Mouse (Mus musculus) embryonic facial prominence, embryonic 10.5 days (tissue): ENCODE measurements around the gene Ninj1. TPM values are rescaled to one million over a fixed set of nuclear protein-coding genes. Genes with fewer than 3 reads are reported as not detected.

Source experiments
- DNase-seq: peaks from one replicate; pipeline ENCODE4 v3.0.0-alpha.2; 2017; ENCODE audit warnings: low spot score
- H3K27ac ChIP-seq: fragments of 300-500 bp; sonication (generic); replicated peaks from 2 replicates; pipeline ENCODE4 v1.5.1; 2016; ENCODE audit warnings: mild to moderate bottlenecking
- H3K27me3 ChIP-seq: fragments of 300-500 bp; sonication (generic); replicated peaks from 2 replicates; pipeline ENCODE4 v1.6.1; 2016; ENCODE audit warnings: low read depth, mild to moderate bottlenecking; ENCODE audit not compliant: poor library complexity, severe bottlenecking
- H3K36me3 ChIP-seq: fragments of 300-500 bp; sonication (generic); replicated peaks from 2 replicates; pipeline ENCODE4 v1.6.1; 2016; ENCODE audit warnings: mild to moderate bottlenecking, moderate library complexity
- H3K4me1 ChIP-seq: fragments of 300-500 bp; sonication (generic); 2 replicates; pipeline ENCODE4 v1.6.1; 2016
- H3K4me3 ChIP-seq: fragments of 300-500 bp; sonication (generic); 2 replicates; pipeline ENCODE4 v1.5.1; 2016; ENCODE audit warnings: mild to moderate bottlenecking, moderate library complexity
- H3K9me3 ChIP-seq: fragments of 300-500 bp; sonication (generic); 2 replicates; pipeline ENCODE4 v1.6.1; 2016; ENCODE audit warnings: mild to moderate bottlenecking
- WGBS: fragments of 180-500 bp; shearing (Covaris S2); methylation state at CpG from one replicate; pipeline ENCODE4 v1.1.7; 2016; 5-methylcytosine and 5-hydroxymethylcytosine counted together
- polyA plus RNA-seq: library from polyadenylated mRNA; unstranded; fragments of >200 nt; fragmentation: Nextera tagmentation; extraction: Ambion mirVana; gene quantifications from 2 replicates; pipeline ENCODE4 v1.2.1, GENCODE M21; 2016

The Ninj1 gene
- polyA plus RNA-seq, 1 experiment from 2014 or later, result 28.0 TPM

GRCm38 (mm10) chr13:49190876-49191672 is 3.8 kb downstream of the Ninj1 start:
- 84% methylated on average over 7 of the region's 7 CpGs for WGBS
- H3K9me3 ChIP-seq, result no peaks in the 10 kb centered on the region
- DNase-seq, result no peak
- peaks cover 32% of the 10 kb centered on the region for H3K27me3 ChIP-seq
- H3K36me3 ChIP-seq, result peaks cover 8% of the 10 kb centered on the region
- peaks cover 64% of the 10 kb centered on the region for H3K4me1 ChIP-seq
- peak overlapping the region; percentile 20; the same call in 1 of the 2 replicates for H3K27ac ChIP-seq
- no peak overlapping the region for H3K4me3 ChIP-seq

- Histone ChIP-seq H3K9me3 (no peaks in the 10 kb centered on the region), H3K4me1 (peaks cover 62% of the 10 kb centered on the region), H3K36me3 (peaks cover 10% of the 10 kb centered on the region), H3K4me3 (no peak overlapping the region), H3K27ac (peak overlapping the region; percentile 20), H3K27me3 (peaks cover 26% of the 10 kb centered on the region)
- no peak for DNase-seq
- WGBS, result 67% methylated on average over 5 of the region's 5 CpGs
Measured at GRCm38 (mm10) chr13:49191673-49192035, 4.4 kb downstream of the Ninj1 start.

GRCm38 (mm10) chr13:49192156-49192855 is 5.0 kb downstream of the Ninj1 start:
- Histone ChIP-seq H3K27ac (no peak overlapping the region), H3K27me3 (peaks cover 24% of the 10 kb centered on the region; the same call in 1 of the 2 replicates), H3K4me1 (peaks cover 56% of the 10 kb centered on the region), H3K36me3 (peaks cover 10% of the 10 kb centered on the region), H3K9me3 (no peaks in the 10 kb centered on the region), H3K4me3 (no peak overlapping the region)
- DNase-seq, result no peak
- 85% methylated on average over 16 of the region's 16 CpGs for WGBS

GRCm38 (mm10) chr13:49193650-49194049 is 6.4 kb downstream of the Ninj1 start:
- Histone ChIP-seq H3K27me3 (peaks cover 16% of the 10 kb centered on the region; the same call in 1 of the 2 replicates), H3K4me1 (peaks cover 44% of the 10 kb centered on the region), H3K9me3 (no peaks in the 10 kb centered on the region), H3K27ac (no peak overlapping the region), H3K36me3 (peaks cover 10% of the 10 kb centered on the region), H3K4me3 (no peak overlapping the region)
- 92% methylated on average over 17 of the region's 17 CpGs for WGBS
- DNase-seq, result no peak

- DNase-seq, result no peak
- Histone ChIP-seq H3K27me3 (peaks cover 5% of the 10 kb centered on the region; the same call in 1 of the 2 replicates), H3K4me3 (no peak overlapping the region), H3K36me3 (peaks cover 10% of the 10 kb centered on the region), H3K4me1 (peaks cover 32% of the 10 kb centered on the region), H3K9me3 (no peaks in the 10 kb centered on the region), H3K27ac (no peak overlapping the region)
- WGBS, result 94% methylated on average over 13 of the region's 13 CpGs
Measured at GRCm38 (mm10) chr13:49194811-49195210, 7.5 kb downstream of the Ninj1 start.

- no peaks in the 10 kb centered on the region for H3K27me3 ChIP-seq
- no peak overlapping the region for H3K4me3 ChIP-seq
- peaks cover 24% of the 10 kb centered on the region for H3K4me1 ChIP-seq
- DNase-seq, result no peak
- H3K9me3 ChIP-seq, result no peaks in the 10 kb centered on the region
- H3K27ac ChIP-seq, result no peak overlapping the region
- 92% methylated on average over 7 of the region's 7 CpGs for WGBS
- H3K36me3 ChIP-seq, result peaks cover 10% of the 10 kb centered on the region
Measured at GRCm38 (mm10) chr13:49195651-49196050, 8.4 kb downstream of the Ninj1 start.

- H3K36me3 ChIP-seq, result peaks cover 10% of the 10 kb centered on the region
- no peak overlapping the region for H3K4me3 ChIP-seq
- no peak for DNase-seq
- 81% methylated on average over 5 of the region's 5 CpGs for WGBS
- H3K4me1 ChIP-seq, result peaks cover 18% of the 10 kb centered on the region
- no peaks in the 10 kb centered on the region for H3K9me3 ChIP-seq
- H3K27me3 ChIP-seq, result no peaks in the 10 kb centered on the region
- H3K27ac ChIP-seq, result no peak overlapping the region
Measured at GRCm38 (mm10) chr13:49196211-49196610, 8.9 kb downstream of the Ninj1 start.

GRCm38 (mm10) chr13:49196766-49197165 is 9.5 kb downstream of the Ninj1 start:
- 85% methylated on average over 6 of the region's 6 CpGs for WGBS
- no peaks in the 10 kb centered on the region for H3K9me3 ChIP-seq
- no peak overlapping the region for H3K4me3 ChIP-seq
- no peak for DNase-seq
- no peaks in the 10 kb centered on the region for H3K27me3 ChIP-seq
- peaks cover 13% of the 10 kb centered on the region for H3K4me1 ChIP-seq
- H3K36me3 ChIP-seq, result peaks cover 10% of the 10 kb centered on the region
- H3K27ac ChIP-seq, result no peak overlapping the region

- Histone ChIP-seq H3K4me1 (peaks cover 3% of the 10 kb centered on the region; the same call in 1 of the 2 replicates), H3K36me3 (peaks cover 10% of the 10 kb centered on the region), H3K27ac (no peak overlapping the region), H3K9me3 (no peaks in the 10 kb centered on the region), H3K4me3 (no peak overlapping the region), H3K27me3 (no peaks in the 10 kb centered on the region)
- no peak for DNase-seq
- WGBS, result 92% methylated on average over 9 of the region's 9 CpGs
Measured at GRCm38 (mm10) chr13:49198734-49199133, 11.4 kb downstream of the Ninj1 start.

- no peak for DNase-seq
- no peaks in the 10 kb centered on the region for H3K9me3 ChIP-seq
- peaks cover 10% of the 10 kb centered on the region for H3K36me3 ChIP-seq
- no peak overlapping the region for H3K27ac ChIP-seq
- peaks cover 3% of the 10 kb centered on the region; the same call in 1 of the 2 replicates for H3K4me1 ChIP-seq
- 90% methylated on average over 7 of the region's 7 CpGs for WGBS
- H3K4me3 ChIP-seq, result no peak overlapping the region
- no peaks in the 10 kb centered on the region for H3K27me3 ChIP-seq
Measured at GRCm38 (mm10) chr13:49199891-49200290, 12.6 kb downstream of the Ninj1 start.

GRCm38 (mm10) chr13:49200688-49201087 is 13.4 kb downstream of the Ninj1 start:
- peaks cover 6% of the 10 kb centered on the region for H3K36me3 ChIP-seq
- H3K27me3 ChIP-seq, result no peaks in the 10 kb centered on the region
- H3K27ac ChIP-seq, result no peak overlapping the region
- H3K4me3 ChIP-seq, result no peak overlapping the region
- H3K9me3 ChIP-seq, result no peaks in the 10 kb centered on the region
- 88% methylated on average over 13 of the region's 13 CpGs for WGBS
- peaks cover 4% of the 10 kb centered on the region; the same call in 1 of the 2 replicates for H3K4me1 ChIP-seq
- DNase-seq, result no peak

GRCm38 (mm10) chr13:49202556-49202955 is 15.3 kb downstream of the Ninj1 start:
- Histone ChIP-seq H3K27ac (no peak overlapping the region), H3K9me3 (no peaks in the 10 kb centered on the region), H3K36me3 (no peaks in the 10 kb centered on the region), H3K27me3 (no peaks in the 10 kb centered on the region), H3K4me3 (no peak overlapping the region), H3K4me1 (peaks cover 4% of the 10 kb centered on the region; the same call in 1 of the 2 replicates)
- 92% methylated on average over 7 of the region's 7 CpGs for WGBS
- DNase-seq, result no peak
